Mouse (Mus musculus): ENCODE data around the gene Pm20d2. TPM values are rescaled to one million over a fixed set of nuclear protein-coding genes. Genes with fewer than 3 reads are reported as not detected.

Gene Pm20d2
- polyA plus RNA-seq, 1 experiment = 2.1 TPM

Other genes starting within 250 kb of the Pm20d2 start
- gene Ankrd6, start 238.9 kb downstream of the Pm20d2 start, polyA plus RNA-seq (2012; rRNA removed) = 0.96 and 1.8 TPM in 2 replicates
- 1.8 and 2.2 TPM in 2 replicates for gene Rragd, start 206.7 kb downstream of the Pm20d2 start, polyA plus RNA-seq (2012; rRNA removed)
- 28.5 and 32.6 TPM in 2 replicates for gene Ube2j1, start 158.3 kb downstream of the Pm20d2 start, polyA plus RNA-seq (2012; rRNA removed)
- gene Gabrr2, start 126.7 kb downstream of the Pm20d2 start, polyA plus RNA-seq (2012; rRNA removed) = 0.07 and 0.17 TPM in 2 replicates
- gene Gabrr1, start 57.2 kb downstream of the Pm20d2 start, polyA plus RNA-seq (2012; rRNA removed) = 0.10 TPM in 1 of 2 replicates, not detected in the other
- gene Srsf12, start 19.3 kb upstream of the Pm20d2 start, polyA plus RNA-seq (2012; rRNA removed) = 0.04 and 0.18 TPM in 2 replicates
- 40.4 and 51.2 TPM in 2 replicates for gene Pnrc1, start 100.4 kb upstream of the Pm20d2 start, polyA plus RNA-seq (2012; rRNA removed)
- 4.8 and 6.1 TPM in 2 replicates for gene Rngtt, start 120.6 kb upstream of the Pm20d2 start, polyA plus RNA-seq (2012; rRNA removed)

Data from urinary bladder, adult 2 months (tissue).